Mouse (Mus musculus) hematopoietic stem cell, adult 5-6 weeks (primary cell): ENCODE measurements around the gene Egf. TPM values are rescaled to one million over a fixed set of nuclear protein-coding genes. Genes with fewer than 3 reads are reported as not detected.
"Not testable (repeated sequence)": the region's sequence is repeated elsewhere in the genome, so short reads cannot be mapped to it uniquely, and the experiment has no call there.

Experiments used
- ATAC-seq, 2 experiments: fragments of 125-278 bp in 1 of 2; replicated peaks in 1 of 2; 2 replicates each; pipeline ENCODE4 v1.8.0; 2016 to 2017; ENCODE audit warnings: inconsistent platforms in 2 of 2, mild to moderate bottlenecking in 2 of 2, moderate number of reproducible peaks in 2 of 2, low read depth in 1 of 2, moderate TSS enrichment in 1 of 2; ENCODE audit not compliant: low FRiP score in 2 of 2, poor library complexity in 2 of 2, severe bottlenecking in 2 of 2, insufficient read depth in 1 of 2, low TSS enrichment in 1 of 2
- total RNA-seq: library from RNA; stranded (forward); fragments of 172-1452, 232-1000 nt; gene quantifications from 2 replicates; pipeline ENCODE4 v1.2.3, GENCODE M21; 2017

Egf gene
- 0.94 and 1.8 TPM in 2 replicates for total RNA-seq

DNA sequence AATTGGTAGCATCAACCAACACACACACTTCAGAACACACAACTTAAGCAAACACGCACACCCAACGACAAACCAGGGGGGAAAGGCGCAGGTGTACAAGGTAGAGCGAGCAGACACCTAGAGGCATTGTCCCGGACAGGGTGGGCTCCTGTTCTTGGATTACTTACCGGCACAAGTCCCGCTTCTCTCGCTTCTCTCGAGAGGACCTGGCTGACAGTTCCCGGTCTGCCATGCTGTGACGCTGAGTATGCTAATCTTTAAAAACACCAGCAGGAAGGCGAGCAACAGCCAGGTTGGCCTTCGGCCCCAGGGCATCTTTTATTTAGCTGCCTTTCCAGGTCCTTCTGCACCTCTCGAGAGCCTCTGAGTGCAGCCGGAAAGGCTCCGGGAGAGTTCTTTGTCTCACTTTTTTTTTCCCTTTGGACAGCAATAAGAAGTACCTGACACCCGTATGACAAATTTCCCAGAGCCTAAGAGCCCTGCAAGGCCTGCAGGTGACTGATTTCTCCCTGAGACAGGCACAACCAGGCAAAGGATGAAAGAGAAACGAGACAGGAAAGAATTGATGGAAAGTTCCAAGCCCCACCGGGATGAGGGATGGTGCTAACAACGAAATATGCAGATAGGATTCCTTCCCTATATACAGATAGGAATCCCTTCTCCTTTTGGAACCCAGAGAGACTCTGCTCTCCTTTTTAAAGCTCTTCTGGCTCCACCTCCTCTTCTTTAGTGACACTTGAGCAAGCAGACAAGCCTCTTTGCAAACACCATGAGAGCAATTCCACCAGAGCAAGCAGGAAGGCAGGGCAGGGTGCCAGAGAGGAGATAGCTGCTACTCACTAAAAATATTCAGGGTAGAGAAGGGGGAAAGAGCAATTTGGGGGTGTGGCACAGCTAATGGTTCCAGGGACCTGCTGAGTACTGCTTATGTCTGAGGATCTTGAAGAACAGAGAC lies at the start of gene Egf:
TSS of gene Egf (minus strand) at position 667 of the 955 bp plus-strand sequence.
- peak; percentile 32 to 56; a peak in 1 of 4 replicates for ATAC-seq

DNA sequence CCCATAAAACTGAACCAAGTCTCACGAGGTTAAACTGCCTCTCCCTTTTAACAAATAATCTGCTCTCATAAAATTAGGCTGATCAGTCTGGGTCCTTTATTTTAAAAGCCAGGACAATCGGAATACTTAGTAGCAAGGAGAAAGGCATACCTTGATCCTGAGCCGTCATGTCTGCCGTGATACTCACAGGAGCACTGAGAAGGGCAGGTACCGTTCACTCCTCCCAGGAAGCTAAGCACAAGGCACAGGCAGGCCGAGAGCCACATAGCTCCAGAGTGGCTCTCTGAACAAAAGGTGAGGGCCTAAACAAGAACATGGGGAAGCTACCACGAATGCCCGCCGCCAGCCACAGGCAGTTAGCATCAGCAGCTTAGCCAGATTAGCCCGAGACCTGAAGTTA lies 48.6 kb upstream of the Egf start, which contains the start of gene Lrit3:
TSS of gene Lrit3 (minus strand) at position 266 of the 400 bp plus-strand sequence.
- no peak for ATAC-seq

DNA sequence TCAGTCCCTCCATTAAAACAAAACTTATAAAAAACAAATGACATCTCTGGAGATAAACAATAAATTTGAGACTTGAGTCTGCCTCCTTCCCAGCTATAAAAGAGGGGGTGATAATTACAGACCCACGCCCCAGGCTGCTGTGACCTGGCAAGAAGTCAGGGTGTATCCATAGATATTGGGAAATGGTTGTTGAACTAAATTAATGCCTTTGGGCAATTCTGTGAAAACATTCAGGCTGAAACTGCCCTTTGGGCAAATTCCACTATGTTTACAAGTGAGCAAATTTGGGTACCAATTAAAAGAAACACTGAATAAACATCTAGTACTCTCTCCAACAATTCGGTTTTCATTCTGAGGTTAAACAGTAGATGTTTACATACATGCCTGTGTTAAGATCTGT lies 43.9 kb upstream of the Egf start:
- ATAC-seq, result no peak

DNA sequence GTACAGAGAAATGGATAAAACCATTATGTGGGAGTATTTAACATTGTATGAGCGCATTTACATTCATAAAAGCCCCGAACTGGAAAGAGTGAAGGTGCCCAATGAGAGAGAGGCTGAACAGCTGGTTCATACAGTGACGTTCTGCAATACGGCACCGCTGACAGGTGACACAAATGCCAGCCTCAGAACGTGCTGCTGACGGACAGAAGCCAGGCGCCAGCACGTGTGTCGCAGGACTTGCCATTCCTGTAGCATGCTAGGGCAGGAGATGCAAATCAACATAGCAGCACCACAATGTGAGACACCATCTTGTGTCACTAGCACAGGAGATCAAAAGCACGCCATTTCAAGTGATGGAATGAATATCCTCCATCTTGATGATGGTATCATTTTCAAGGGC lies 43.4 kb upstream of the Egf start:
- no peak for ATAC-seq

DNA sequence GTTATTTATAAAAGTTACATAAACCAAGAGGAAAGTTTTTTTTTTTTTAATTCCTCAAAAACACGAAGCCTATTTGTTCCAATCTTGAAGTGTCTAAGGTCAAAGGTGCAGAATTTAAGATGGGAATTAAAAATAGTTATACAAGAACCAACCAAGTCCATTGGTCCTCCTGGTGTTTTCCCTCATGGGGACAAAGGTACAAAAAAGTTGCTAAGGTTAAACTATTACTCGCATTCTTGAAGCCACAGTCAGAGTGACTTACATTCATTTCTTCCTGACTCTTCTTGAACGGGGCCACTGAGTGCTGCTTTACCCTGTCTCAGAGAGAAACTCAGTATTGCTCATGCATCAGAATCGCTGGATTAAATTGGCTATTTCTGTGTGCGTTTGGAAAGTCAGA lies 42.2 kb upstream of the Egf start:
- ATAC-seq, result no peak

DNA sequence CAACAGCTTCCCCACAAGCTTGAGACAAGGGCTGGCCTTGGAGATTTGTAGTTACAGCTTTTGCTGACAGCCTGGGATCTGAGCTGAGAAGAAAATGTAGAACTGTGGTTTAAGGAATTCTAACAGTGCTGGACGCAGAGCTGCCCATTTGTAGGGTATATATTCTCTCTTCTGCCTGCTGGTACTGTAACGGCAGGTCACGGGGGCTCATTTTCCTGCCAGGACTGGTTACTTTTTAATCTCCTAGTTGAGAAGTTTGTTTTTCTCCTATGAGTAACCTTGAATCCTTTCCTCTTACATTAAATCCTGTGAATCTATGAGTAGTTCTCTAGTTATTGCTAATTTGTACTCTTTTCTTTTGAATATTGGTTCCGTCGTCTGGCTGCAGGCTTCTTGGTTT lies 38.7 kb upstream of the Egf start:
- ATAC-seq, result no peak

DNA sequence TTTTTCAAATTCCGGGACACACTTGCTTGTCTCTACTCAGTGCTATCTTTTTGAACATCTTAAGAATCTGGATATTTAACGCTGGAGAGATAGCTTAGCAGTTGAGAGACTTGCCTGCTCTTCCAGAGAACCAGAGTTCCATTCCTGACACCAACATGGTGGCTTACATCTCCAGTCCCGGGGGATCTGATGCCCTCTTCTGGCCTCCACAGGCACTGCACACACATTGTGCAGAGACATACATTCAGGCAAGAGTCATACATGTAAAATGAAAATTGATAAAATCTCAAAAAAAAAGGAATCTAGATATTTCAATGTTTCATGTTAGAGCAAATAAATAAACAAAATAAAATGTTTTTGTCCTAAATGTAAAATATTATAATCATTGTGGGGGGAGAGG lies 27.6 kb upstream of the Egf start:
- no peak for ATAC-seq

DNA sequence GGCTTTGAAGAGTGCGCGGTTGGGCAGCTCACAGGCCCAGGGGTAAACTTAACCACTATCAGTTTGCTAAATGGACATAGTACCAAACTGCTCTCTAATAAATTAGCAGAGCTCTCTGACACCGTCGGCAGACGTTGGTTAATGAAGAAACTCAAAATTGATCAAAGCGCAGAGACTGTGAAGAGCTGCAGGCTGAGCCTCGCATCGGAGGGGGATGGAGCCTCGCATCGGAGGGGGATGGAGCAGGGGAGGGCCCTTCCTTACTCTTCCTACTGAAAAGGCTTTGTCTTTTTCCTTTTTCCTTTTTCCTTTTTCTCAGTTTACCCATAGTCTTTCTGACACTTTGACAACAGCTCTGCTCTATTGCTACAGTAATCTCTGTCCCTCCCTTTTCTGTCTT lies 26.3 kb upstream of the Egf start:
- ATAC-seq, result no peak

DNA sequence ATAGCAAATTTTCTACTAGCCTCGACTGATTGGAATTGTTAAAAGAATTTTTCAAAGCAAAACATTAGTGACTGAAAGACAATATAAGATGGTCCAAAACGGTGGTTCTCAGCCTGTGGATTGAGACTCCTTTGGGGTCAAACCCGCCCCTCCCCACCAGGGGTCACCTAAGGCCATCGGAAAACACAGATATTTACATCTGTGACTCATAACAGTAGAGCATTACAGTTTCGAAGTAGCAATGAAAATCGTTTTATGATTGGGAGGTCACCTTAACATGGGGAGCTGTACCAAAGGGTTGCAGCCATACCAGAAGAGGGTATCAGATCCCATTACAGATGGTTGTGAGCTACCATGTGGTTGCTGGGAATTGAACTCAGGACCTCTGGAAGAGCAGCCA lies 16.1 kb upstream of the Egf start:
- no peak for ATAC-seq

DNA sequence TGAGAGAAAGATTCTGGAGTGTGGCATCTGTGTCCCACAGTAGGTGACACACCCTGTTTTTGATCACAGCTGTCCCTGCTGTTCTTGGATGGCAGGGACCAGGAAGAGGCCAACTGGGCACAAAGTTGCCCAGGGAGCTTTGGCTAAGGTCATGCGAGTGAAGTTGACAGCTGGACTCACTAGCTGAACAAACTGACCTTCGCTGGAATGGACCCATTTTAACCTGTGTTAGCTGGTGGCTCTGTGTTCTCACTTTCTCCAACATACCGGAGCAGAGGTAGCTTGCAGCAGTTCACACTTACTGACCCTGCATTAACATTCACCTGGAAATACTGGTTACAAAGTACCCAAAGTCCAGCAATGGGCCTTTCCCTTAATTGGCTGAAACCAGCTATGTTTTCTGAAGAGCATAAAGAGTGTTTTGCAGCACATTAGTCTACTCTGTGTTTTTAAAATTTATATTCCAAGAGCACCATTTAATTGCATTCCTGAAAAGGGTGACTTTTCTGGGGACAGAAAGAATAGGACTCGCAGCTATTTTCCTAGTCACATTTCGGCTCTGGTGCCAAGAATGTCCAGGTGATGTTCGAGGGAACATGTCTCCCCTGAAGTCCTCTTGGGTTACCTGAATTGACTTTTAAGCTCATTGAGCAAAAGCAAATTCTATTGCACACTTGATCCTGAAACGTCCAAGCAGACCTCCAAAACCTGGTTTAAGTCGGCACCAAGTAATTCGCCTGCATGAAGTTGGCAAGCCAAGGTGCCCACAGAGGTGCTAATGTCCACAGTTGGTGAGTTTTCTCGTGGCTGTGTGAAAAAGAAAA lies 12.1 kb upstream of the Egf start:
- no peak for ATAC-seq

DNA sequence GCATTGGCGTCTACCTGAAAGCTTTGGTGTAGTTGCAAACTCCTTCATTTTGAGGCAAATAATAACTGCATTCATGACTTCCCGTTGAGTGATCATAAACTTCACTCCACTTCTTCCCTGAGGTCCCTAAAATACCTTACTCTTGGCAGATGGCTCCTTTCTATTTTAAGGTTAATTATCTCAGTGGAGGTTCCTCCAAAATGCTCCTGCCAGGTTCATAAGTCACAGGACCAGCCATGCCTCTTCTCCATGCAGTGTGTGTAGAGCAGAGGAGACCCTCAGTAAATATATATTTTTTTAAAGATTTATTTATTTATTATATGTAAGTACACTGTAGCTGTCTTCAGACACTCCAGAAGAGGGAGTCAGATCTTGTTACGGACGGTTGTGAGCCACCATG lies 11.0 kb upstream of the Egf start:
- ATAC-seq, result no peak

DNA sequence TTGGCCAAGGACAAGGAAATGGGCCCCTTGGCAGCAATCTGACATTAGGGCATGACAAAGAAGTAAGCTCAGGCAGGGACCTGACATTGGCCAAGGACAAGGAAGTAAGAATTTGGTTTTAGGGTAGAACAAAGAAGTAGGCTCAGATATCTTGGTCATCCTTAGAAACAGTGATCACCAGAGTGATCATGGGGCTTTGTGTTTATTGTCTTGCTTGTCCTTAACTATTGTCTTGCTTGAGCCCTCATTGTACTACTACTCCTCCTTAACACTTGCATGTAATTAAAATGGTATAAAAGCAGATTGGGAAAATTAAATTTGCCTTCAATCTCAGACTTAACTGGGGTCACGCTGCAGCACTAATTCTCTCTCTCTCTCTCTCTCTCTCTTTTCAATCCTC lies 2.5 kb upstream of the Egf start:
- not testable (repeated sequence) for ATAC-seq

DNA sequence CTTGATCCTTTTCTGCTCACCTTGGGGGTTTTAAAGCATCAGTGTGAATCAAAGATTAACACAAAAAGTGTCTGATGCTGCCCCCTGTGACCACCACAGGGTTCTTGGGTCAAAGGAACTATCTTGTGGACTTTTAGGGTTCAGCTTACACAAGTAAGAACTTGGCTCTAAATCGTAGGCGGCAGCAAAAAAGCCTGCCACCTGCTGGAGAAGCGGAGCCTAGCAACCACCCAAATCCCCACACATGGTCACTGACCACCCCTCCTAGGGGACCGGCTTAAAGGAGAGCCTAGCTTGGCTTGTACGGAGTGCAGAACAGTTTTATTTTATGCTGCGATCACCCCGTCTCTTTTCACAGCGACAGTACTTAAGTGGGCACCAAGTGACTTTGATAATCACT lies 10.3 kb downstream of the Egf start:
- peak; percentile 53 to 65; a peak in 2 of 4 replicates for ATAC-seq

DNA sequence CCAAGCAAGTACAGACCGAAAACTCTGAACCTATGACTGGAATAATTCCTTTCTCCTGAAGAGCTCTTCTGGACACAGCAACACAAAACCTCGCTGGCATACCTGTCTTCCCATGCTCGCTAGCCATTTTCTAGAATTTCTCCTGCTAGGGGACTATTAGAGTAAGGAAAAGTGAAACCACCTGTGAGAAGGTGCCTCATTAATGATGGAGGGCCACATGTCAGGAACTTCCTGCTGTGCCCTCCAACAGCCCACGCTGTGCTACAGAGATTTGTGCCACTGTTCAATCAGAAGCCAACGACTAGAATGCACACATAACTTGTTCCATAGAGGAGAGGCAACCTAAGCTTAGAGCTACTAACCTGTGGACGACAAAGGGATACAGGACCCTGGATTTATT lies 12.3 kb downstream of the Egf start:
- no peak for ATAC-seq

DNA sequence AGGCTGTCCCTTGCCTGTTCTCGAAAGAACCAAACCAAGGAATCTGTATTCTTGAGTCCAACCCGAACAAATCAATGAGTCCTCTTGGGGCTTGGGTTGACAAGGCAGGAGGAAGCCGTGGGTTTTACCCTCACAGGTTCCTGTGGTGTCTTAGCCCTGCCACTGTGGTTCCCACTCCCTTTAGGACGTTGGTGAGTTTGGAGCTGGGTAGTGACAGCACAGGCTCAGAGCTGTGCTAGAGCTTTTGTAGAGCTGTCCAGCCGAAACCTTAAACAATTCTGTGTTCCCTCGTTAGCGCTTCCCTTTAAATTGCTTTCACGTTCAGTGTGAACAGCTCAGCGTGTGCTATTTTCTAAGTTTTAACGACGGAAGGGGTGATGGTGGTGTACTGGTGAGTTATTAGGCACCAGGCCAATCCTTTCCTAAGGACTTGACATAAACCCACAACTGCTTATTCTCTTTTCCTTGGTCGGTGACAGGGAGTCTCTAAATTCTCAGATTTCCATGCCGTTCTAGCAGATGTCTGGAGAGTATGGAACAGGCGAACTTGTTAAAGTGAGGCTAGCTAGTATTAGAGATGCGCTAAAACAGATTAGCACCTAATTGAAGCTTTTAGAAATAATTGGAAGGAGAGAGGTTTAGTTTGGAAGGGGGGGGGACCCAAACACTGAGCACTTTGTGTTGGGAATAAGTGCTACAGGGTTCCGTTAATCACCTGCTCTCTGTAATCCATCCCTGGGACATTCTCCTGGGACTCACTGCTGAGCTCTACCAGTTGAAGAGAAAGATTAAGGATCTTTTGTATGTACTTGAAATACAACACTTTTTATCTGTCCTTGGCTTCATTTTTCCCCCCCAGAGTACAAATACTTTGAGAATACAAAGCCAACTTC lies 16.6 kb downstream of the Egf start:
- peak in 1 of 2 experiments; percentile 17; a peak in 1 of 4 replicates for ATAC-seq

DNA sequence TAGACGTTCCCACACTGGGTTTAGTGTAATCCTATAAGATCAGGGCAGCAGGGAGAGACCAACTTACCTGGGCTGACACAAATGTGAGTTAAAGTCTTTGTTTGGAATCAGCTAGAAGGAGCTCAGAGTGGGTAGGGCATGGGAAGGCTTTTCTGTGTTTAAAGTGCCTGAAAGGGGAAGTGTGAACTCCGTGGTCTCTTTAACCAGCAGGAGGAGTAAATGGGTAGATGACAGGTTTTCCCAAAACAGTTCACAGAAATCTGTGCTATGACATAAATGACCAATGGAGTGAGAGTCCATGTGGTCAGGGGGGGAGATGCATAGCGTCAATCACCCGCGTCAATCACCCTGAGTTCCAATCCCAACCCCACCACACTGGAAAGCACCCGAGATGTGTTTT lies 23.5 kb downstream of the Egf start:
- ATAC-seq, result 0 out of 4 replicates have a peak, but pooled peaks have one; percentile 31 to 46

DNA sequence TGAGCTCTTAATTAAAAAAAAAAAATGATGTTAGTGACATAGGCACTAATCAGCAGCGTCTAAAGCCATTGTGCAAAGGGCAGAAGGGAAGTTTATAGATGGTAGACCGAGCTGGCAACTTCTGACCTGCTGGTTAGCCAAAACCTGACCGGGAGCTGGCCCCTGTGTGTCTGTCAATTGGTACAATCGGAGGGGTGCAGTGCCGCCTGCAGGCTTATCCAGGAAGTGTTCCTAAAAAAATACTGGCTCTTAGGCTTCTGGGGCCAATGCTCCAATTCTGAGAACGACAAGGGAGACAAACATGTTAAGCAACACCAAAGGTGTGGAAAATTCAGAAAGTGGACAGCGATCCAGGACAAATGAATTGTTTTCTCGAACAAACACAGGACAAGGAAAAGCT lies 24.7 kb downstream of the Egf start:
- ATAC-seq, result peak in 1 of 2 experiments; percentile 57; a peak in 3 of 4 replicates
